Mouse (Mus musculus): ENCODE results near the gene Yes1. TPM values are rescaled to one million over a fixed set of nuclear protein-coding genes. Genes with fewer than 3 reads are reported as not detected.
A peak's percentile ranks its signal among the peaks of the same experiment; 100 is the strongest.
"Not testable (repeated sequence)": the region's sequence is repeated elsewhere in the genome, so short reads cannot be mapped to it uniquely, and the experiment has no call there.

The Yes1 gene
- 10 to 100 TPM; 15.9 to 17.4 TPM for total RNA-seq (2021)
- long read RNA-seq, experiment 1, full-length matches to known transcripts, result 10 of 15 reads
- long read RNA-seq, experiment 1, partial matches to known transcripts, result 2 of 15 reads
- long read RNA-seq, experiment 1, other reads (novel, unspliced or antisense), result 3 of 15 reads
- long read RNA-seq, experiment 2, full-length matches to known transcripts, result 25 of 25 reads
- long read RNA-seq, experiment 2, partial matches to known transcripts, result 0 of 25 reads
- long read RNA-seq, experiment 2, other reads (novel, unspliced or antisense), result 0 of 25 reads

DNA sequence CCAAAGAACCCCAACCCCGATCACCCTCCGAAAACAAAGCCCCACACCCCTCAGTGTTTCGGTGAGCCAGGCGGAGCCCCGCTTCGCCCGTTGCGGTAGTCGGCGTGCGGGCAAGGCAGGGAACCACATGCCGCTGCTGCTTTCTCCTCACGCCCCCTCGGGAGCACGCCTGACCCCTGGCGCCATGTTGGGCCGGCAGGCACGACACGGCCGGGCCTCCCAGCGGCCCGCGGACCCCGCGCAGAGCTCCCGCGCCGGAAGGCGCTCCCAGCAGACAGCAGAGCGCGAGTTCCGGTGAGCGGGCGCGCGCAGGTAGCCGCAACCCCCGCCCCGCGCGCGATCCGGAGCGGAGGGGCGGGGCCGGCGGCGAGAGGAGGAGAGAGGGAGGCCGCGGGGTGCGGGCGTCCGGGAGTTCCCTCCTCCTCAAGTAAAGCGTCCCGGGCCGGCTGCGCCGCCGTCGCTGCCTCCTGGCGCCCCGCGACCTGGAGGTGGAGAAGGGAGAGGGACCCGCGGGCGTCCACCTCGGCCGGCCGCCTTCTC is at the start of gene Yes1:
Gene Yes1, plus strand, starts transcription at position 371 of the 540 bp plus-strand sequence.
- DNase-seq (ENCODE audit: low spot score in 2 of 2), result peak; percentile 56 to 59

DNA sequence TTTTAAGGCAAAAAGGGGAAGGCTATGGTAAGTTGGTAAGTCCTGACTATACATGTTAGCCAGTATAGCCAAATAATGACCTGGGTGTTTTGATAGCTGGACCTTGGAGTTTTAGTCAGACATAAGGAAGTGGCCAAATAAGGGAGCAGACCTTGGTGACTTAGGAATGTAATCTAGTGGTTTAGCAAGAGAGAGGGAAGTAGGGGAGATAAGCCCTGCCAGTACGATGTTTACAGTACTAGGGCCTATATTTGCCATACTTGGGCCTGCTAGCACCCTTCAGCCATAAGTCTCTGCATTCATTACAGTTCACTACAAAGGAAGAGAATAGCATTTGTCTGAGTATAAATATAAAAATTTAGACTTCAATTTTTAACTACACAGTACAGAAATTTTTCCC is 46.3 kb upstream of the Yes1 start:
- no peak for DNase-seq (ENCODE audit: low spot score in 2 of 2)

DNA sequence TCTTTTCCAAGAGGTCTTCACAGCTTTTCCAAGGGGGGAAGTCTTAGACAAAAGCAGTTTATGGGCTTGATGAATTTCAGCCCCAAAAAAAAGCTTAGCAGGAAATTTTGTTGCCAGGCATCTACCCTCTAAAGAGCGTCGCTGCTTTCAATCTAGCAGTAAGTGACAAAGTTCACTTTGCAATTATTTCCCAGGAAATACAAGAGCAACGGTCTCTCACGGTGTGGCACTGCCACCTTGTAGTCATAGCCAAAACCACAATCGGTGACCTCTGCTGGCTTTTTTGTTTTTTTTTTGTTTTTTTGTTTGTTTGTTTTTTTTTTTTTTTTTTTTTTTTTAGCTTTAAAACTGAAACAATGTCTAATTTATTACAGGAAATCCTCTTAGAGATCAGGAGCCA is 39.2 kb upstream of the Yes1 start:
- no peak for DNase-seq (ENCODE audit: low spot score in 2 of 2)

DNA sequence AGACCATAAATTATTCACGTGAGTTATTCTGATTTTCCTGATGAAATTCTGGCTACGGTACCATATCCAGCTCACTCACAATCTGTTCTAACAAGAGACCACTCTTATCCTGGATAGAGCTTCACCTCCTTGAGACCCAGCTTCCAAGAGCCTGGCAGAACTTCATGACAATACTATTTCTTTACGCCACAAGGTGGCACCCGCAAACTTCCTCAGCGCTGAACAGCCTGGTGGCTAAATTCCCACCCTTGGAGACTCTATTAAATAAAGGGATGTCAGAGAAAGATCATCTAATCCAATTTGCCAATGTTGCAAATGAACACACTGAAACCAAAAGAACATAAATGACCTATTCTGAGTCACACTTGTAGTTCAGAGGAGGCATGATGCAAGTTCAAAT is 22.8 kb upstream of the Yes1 start:
- peak; percentile 34 to 79 for DNase-seq (ENCODE audit: low spot score in 2 of 2)

DNA sequence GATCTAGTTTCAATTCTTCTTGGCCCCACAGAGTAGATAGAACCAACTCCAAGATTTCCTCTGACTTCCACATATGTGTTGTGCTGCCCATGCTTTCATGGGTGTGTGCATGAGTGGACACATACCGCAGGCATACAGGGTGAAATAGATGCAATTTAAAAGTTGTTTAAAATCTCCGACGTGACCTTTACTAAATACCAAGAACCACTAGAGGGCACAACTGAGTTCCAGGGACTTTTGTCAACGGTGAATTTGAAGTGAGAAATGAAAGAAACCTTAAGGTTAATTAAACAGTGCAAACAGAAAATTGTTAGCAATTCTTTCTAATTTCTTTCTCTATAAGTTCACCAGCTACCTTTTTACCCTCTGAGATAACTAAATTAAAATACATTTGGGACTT is 17.2 kb upstream of the Yes1 start:
- DNase-seq (ENCODE audit: low spot score in 2 of 2), result no peak

- DNase-seq (ENCODE audit: low spot score in 2 of 2), result no peak
These were observed 16.6 kb upstream of the Yes1 start for GRCm38 (mm10) chr5:32594358-32594757.

GRCm38 (mm10) chr5:32605911-32606310 is 5.1 kb upstream of the Yes1 start:
- DNase-seq (ENCODE audit: low spot score in 2 of 2), result no peak

- DNase-seq (ENCODE audit: low spot score in 2 of 2), result no peak
These were observed 3.1 kb upstream of the Yes1 start for GRCm38 (mm10) chr5:32607776-32608355.

DNA sequence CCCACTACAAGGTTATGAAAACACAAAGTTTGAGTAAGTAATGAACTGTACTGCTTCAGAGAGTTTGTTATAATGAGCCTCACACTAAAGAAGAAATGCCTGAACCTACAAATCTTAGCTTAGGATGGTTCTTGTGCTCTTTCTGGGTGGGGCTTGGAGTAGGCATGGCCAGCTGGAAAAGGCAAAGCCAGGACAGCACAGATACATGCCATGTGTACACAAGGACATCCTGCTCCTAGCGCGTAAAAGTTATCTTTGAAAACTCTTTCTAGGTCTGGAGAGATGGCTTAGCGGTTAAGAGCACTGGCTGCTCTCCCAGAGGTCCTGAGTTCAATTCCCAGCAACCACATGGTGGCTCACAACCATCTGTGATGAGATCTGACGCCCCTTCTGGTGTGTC is 2.5 kb upstream of the Yes1 start:
- DNase-seq (ENCODE audit: low spot score in 2 of 2), result no peak

GRCm38 (mm10) chr5:32610064-32610800 is 739 bp upstream of the Yes1 start:
- DNase-seq (ENCODE audit: low spot score in 2 of 2), result peak in 1 of 2 experiments; percentile 26

GRCm38 (mm10) chr5:32611341-32611961 is 480 bp downstream of the Yes1 start:
- no peak for DNase-seq (ENCODE audit: low spot score in 2 of 2)

DNA sequence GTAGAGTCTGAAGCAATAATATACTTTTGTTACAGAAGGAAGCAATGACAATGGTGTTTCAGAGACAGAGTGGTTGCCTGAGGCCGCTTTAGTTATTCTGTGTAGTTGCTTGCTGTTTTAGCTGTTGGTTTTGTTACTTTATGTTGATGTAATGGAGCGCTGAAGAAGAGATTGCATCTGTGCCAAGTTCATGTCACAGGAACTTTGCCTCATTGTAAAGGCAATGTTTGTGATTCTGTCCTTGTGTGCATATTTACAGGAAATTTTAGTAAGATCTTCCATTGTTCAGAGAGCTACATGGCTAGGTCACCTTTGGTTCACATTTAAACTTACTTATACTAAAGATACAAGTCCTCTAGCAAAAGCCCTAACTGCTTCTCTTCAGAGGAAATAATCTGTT is 3.3 kb downstream of the Yes1 start:
- DNase-seq (ENCODE audit: low spot score in 2 of 2), result no peak

DNA sequence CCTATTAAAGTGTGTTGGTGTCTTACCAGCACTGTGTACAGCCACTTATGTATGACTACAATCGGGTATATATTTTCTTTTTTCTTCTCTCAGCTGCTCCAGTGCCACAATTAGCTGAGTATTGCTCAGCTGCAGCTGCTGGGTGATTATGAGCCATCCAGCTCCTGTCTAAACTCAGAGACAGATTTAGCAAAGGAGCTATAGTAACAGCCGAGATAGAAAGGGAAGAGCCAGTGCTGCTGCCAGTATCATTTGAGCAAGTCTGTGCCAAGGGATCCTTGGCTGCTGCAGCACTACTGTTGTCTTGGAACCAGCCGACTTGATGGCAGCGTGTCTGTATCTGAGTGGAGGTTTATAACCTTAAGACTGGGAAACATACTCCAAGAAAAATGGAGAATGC is 3.7 kb downstream of the Yes1 start:
- peak; percentile 21 to 37 for DNase-seq (ENCODE audit: low spot score in 2 of 2)

DNA sequence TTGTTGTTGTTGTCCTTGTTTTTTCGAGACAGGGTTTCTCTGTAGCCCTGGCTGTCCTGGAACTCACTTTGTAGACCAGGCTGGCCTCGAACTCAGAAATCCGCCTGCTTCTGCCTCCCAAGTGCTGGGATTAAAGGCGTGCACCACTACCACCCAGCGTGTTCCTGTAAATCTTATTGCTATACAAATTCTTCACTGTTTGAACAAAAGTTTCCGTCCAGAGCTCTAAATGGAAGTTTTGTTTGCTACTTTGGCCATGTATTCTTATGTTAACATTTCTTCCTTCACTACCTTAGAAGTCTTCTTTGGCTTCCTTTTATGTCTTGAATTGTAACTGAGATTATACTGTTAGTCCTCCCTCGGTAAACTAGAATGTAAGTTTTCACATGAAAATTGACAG is 5.5 kb downstream of the Yes1 start:
- DNase-seq (ENCODE audit: low spot score in 2 of 2), result not testable (repeated sequence)

- no peak for DNase-seq (ENCODE audit: low spot score in 2 of 2)
These were observed 6.9 kb downstream of the Yes1 start for GRCm38 (mm10) chr5:32617851-32618250.

DNA sequence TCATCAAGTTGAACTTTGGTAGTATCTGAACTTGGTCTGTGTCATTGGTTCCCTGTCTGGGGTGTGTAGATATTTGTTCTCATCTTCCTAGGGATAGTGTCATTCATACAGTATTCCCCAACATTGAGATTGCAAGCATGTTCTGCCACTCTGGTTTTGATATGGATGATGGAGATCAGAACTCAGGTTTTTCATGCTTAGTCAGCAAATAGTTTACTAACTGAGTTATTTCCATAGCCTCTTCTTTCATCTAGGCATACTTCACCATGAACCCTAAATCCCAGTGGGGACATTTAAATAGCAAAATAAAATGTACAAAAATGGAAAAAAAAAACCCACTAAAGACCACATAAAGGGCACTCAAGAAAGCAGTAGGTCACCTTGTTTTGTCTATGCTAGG is 12.7 kb downstream of the Yes1 start:
- DNase-seq (ENCODE audit: low spot score in 2 of 2), result no peak

GRCm38 (mm10) chr5:32624777-32625176 is 13.8 kb downstream of the Yes1 start:
- DNase-seq (ENCODE audit: low spot score in 2 of 2), result no peak

DNA sequence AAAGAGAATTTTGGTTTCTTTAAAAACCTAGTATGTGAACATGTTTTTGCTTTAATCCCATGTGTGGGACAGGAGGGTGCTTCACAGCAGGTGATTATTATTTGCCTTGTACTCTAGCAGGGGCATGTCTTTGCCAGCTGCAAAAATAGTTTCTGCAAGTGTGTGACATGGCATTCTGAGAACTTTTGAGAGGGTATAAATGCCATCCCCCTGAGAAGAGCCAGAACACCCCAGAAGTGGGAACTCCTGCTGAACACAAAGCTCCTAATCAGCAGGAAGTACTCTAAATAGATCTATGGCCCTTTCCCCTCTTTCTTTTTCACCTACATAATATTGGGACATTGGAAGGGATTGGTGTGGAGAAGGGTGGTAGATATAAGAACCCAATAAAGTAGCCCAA is 22.2 kb downstream of the Yes1 start:
- no peak for DNase-seq (ENCODE audit: low spot score in 2 of 2)

- peak in 1 of 2 experiments; percentile 32 for DNase-seq (ENCODE audit: low spot score in 2 of 2)
These were observed 46.4 kb downstream of the Yes1 start for GRCm38 (mm10) chr5:32657386-32657785.

DNA sequence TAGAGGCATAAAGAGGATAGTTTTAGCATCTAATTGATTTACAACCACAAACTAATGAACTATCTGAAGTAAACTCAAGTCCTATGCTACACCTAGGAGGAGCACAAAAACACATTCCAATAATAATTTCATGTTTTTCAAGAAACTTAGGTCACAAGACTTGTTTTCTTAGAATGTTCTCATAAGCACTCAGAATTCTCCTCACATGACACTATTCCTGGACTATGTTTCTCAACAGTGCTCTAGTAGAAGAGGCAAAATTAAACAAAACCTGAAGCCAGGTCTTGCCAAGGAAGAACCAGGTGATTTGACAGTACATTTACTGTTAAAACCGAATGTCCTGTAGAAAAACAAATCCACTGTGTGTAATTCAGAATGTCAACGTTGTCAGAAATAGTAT is 71.5 kb downstream of the Yes1 start:
- DNase-seq (ENCODE audit: low spot score in 2 of 2), result no peak

GRCm38 (mm10) chr5:32693411-32693810 is 82.4 kb downstream of the Yes1 start:
- no peak for DNase-seq (ENCODE audit: low spot score in 2 of 2)

Data from layer of hippocampus, postnatal 14 days (tissue).